Mouse (Mus musculus) CH12.LX (cell line): Measurements from ENCODE around the gene Bak1.

Experiments
- CTCF ChIP-seq, 2 experiments: IDR thresholded peaks in 1 of 2; conservative IDR thresholded peaks in 1 of 2; 2 replicates each; pipeline ENCODE4 v1.5.1; 2011 to 2012; ENCODE audit warnings: low read depth in 2 of 2, low read length in 2 of 2, improper control_type of control experiment in 1 of 2, inconsistent platforms in 1 of 2, mild to moderate bottlenecking in 1 of 2, moderate library complexity in 1 of 2
- UBTF ChIP-seq: IDR thresholded peaks from 2 replicates; pipeline ENCODE4 v1.6.1; 2012; ENCODE audit warnings: low read depth, mild to moderate bottlenecking, inconsistent platforms, low read length, improper control_type of control experiment, moderate library complexity

DNA sequence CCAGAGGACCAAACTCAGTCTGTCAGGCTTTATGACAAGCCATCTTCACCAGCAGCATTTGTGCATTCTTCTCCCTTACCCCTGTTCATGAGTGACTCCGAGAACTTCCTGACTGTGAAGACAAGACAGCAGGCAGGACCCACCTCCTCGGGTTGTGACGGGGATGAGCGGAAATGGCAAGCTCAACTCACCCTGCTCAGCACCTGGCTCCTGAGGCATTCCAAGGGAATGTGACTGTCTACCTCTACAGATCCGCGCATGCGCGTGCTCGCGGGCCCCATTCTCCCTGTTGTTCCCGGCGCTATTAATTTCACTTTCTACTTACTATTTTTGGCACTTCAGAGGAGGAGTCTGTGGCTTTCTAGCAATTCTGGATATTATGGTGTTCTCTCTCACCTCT lies 28.8 kb downstream of the Bak1 start:
- TF ChIP-seq CTCF (conservative IDR thresholded peaks at IDR 0.05 in 1 of 2, IDR thresholded peaks at IDR 0.05 in 1 of 2; ENCODE audit: low read depth in 2 of 2, low read length in 2 of 2) (no peak), UBTF (no peak)
